Mouse (Mus musculus): Measurements from ENCODE around the gene Satl1. TPM values are rescaled to one million over a fixed set of nuclear protein-coding genes. Genes with fewer than 3 reads are reported as not detected.
A peak's percentile ranks its signal among the peaks of the same experiment; 100 is the strongest.
"Not testable (repeated sequence)": the region's sequence is repeated elsewhere in the genome, so short reads cannot be mapped to it uniquely, and the experiment has no call there.

Satl1 gene
- polyA plus RNA-seq (2015; fragmentation: Nextera tagmentation; extraction: Ambion mirVana) = 0.06 TPM in 1 of 2 replicates, not detected in the other

GRCm38 (mm10) chrX:112406679-112407078 is at the start of gene Satl1:
Satl1 (minus strand) TSS chrX:112406779.
- WGBS = 88% methylated on average over 3 of the region's 3 CpGs
- Histone ChIP-seq H3K9ac (no peak within 1 kb of the TSS), H3K9me3 (no peaks in the 10 kb centered on the region), H3K4me3 (no peak within 1 kb of the TSS), H3K4me1 (no peaks in the 10 kb centered on the region), H3K4me2 (no peak within 1 kb of the TSS), H3K27me3 (replicated peaks) (no peaks in the 10 kb centered on the region), H3K36me3 (replicated peaks) (no peaks in the 10 kb centered on the region), H3K27ac (no peak within 1 kb of the TSS)
- no peak for ATAC-seq (replicated peaks)

GRCm38 (mm10) chrX:112438064-112438463 is 31.5 kb upstream of the Satl1 start:
- no peaks in the 10 kb centered on the region for H3K4me1 ChIP-seq
- H3K4me2 ChIP-seq = no peak overlapping the region
- no peaks in the 10 kb centered on the region for H3K36me3 ChIP-seq (replicated peaks)
- no peak overlapping the region for H3K4me3 ChIP-seq
- no peak overlapping the region for H3K9ac ChIP-seq
- no peak for ATAC-seq (replicated peaks)
- H3K27ac ChIP-seq = no peak overlapping the region
- no peaks in the 10 kb centered on the region for H3K9me3 ChIP-seq
- no peaks in the 10 kb centered on the region for H3K27me3 ChIP-seq (replicated peaks)
- 80% methylated on average over 2 of the region's 2 CpGs for WGBS

GRCm38 (mm10) chrX:112437580-112437979 is 31.0 kb upstream of the Satl1 start:
- Histone ChIP-seq H3K9me3 (no peaks in the 10 kb centered on the region), H3K4me1 (no peaks in the 10 kb centered on the region), H3K27ac (no peak overlapping the region), H3K4me2 (no peak overlapping the region), H3K36me3 (replicated peaks) (no peaks in the 10 kb centered on the region), H3K9ac (no peak overlapping the region), H3K4me3 (no peak overlapping the region), H3K27me3 (replicated peaks) (no peaks in the 10 kb centered on the region)
- no peak for ATAC-seq (replicated peaks)
- 77% methylated on average over 1 of the region's 1 CpGs for WGBS

GRCm38 (mm10) chrX:112422998-112423397 is 16.4 kb upstream of the Satl1 start:
- not testable (repeated sequence) for ATAC-seq (replicated peaks); H3K4me2 ChIP-seq; H3K27ac ChIP-seq; H3K9ac ChIP-seq; H3K36me3 ChIP-seq (replicated peaks); H3K4me1 ChIP-seq; H3K4me3 ChIP-seq; H3K27me3 ChIP-seq (replicated peaks); H3K9me3 ChIP-seq
- WGBS = 40% methylated on average over 2 of the region's 2 CpGs

GRCm38 (mm10) chrX:112412309-112412708 is 5.7 kb upstream of the Satl1 start:
- H3K9ac ChIP-seq = no peak overlapping the region
- H3K9me3 ChIP-seq = no peaks in the 10 kb centered on the region
- 75% methylated on average over 2 of the region's 2 CpGs for WGBS
- H3K27ac ChIP-seq = no peak overlapping the region
- ATAC-seq (replicated peaks) = no peak
- no peak overlapping the region for H3K4me2 ChIP-seq
- H3K4me3 ChIP-seq = no peak overlapping the region
- no peaks in the 10 kb centered on the region for H3K4me1 ChIP-seq
- H3K27me3 ChIP-seq (replicated peaks) = no peaks in the 10 kb centered on the region
- no peaks in the 10 kb centered on the region for H3K36me3 ChIP-seq (replicated peaks)

GRCm38 (mm10) chrX:112370577-112371410 is 35.8 kb downstream of the Satl1 start:
- H3K4me1 ChIP-seq; H3K4me2 ChIP-seq; H3K4me3 ChIP-seq; H3K27ac ChIP-seq; H3K36me3 ChIP-seq (replicated peaks); H3K9ac ChIP-seq; H3K27me3 ChIP-seq (replicated peaks); H3K9me3 ChIP-seq: not testable (repeated sequence)
- peak; percentile 99 for ATAC-seq (replicated peaks)
- 84% methylated on average over 5 of the region's 5 CpGs for WGBS

GRCm38 (mm10) chrX:112368426-112368825 is 38.2 kb downstream of the Satl1 start:
- Histone ChIP-seq H3K4me1 (no peaks in the 10 kb centered on the region), H3K4me3 (no peak overlapping the region), H3K4me2 (no peak overlapping the region), H3K27me3 (replicated peaks) (no peaks in the 10 kb centered on the region), H3K27ac (no peak overlapping the region), H3K36me3 (replicated peaks) (no peaks in the 10 kb centered on the region), H3K9ac (no peak overlapping the region), H3K9me3 (peaks cover 6% of the 10 kb centered on the region)
- 46% methylated on average over 4 of the region's 4 CpGs for WGBS
- ATAC-seq (replicated peaks) = no peak

GRCm38 (mm10) chrX:112348395-112348791 is 58.2 kb downstream of the Satl1 start:
- no peak overlapping the region for H3K4me2 ChIP-seq
- no peak for ATAC-seq (replicated peaks)
- WGBS = 32% methylated on average over 3 of the region's 3 CpGs

GRCm38 (mm10) chrX:112347467-112348394 is 58.8 kb downstream of the Satl1 start:
- no peak overlapping the region for H3K4me3 ChIP-seq
- H3K4me1 ChIP-seq = no peaks in the 10 kb centered on the region
- no peak overlapping the region for H3K9ac ChIP-seq
- ATAC-seq (replicated peaks) = peak; percentile 72
- no peak overlapping the region for H3K27ac ChIP-seq
- no peaks in the 10 kb centered on the region for H3K36me3 ChIP-seq (replicated peaks)
- H3K4me2 ChIP-seq = no peak overlapping the region
- H3K27me3 ChIP-seq (replicated peaks) = no peaks in the 10 kb centered on the region
- no peaks in the 10 kb centered on the region for H3K9me3 ChIP-seq
- 62% methylated on average over 4 of the region's 4 CpGs for WGBS

More at GRCm38 (mm10) chrX:112348395-112348791, 58.2 kb downstream of the Satl1 start:
- Histone ChIP-seq H3K36me3 (replicated peaks) (no peaks in the 10 kb centered on the region), H3K27me3 (replicated peaks) (no peaks in the 10 kb centered on the region), H3K9ac (no peak overlapping the region), H3K9me3 (no peaks in the 10 kb centered on the region), H3K4me1 (no peaks in the 10 kb centered on the region), H3K4me3 (no peak overlapping the region), H3K27ac (no peak overlapping the region)

GRCm38 (mm10) chrX:112339486-112339885 is 67.1 kb downstream of the Satl1 start:
- no peak overlapping the region for H3K4me3 ChIP-seq
- H3K27ac ChIP-seq = no peak overlapping the region
- no peak overlapping the region for H3K4me2 ChIP-seq
- H3K9ac ChIP-seq = no peak overlapping the region
- H3K36me3 ChIP-seq (replicated peaks) = no peaks in the 10 kb centered on the region
- H3K9me3 ChIP-seq = no peaks in the 10 kb centered on the region
- 70% methylated on average over 3 of the region's 3 CpGs for WGBS
- no peaks in the 10 kb centered on the region for H3K4me1 ChIP-seq
- no peaks in the 10 kb centered on the region for H3K27me3 ChIP-seq (replicated peaks)
- no peak for ATAC-seq (replicated peaks)

Data from midbrain, embryonic 15.5 days (tissue).